Mouse (Mus musculus) midbrain, embryonic 12.5 days (tissue): ENCODE results near the gene Asna1. TPM values are rescaled to one million over a fixed set of nuclear protein-coding genes. Genes with fewer than 3 reads are reported as not detected.

Source experiments
- ATAC-seq: fragments of 200-750 bp; cut with Nextera tagmentation; 2 replicates; pipeline ENCODE4 v1.8.0; 2017; ENCODE audit warnings: low read depth, moderate TSS enrichment, moderate library complexity; ENCODE audit not compliant: low FRiP score
- H3K27ac ChIP-seq: fragments of 300-500 bp; sonication (generic); replicated peaks from 2 replicates; pipeline ENCODE4 v1.5.1; 2016; ENCODE audit warnings: mild to moderate bottlenecking
- H3K27me3 ChIP-seq: fragments of 300-500 bp; sonication (generic); 2 replicates; pipeline ENCODE4 v1.6.1; 2016; ENCODE audit warnings: mild to moderate bottlenecking
- H3K36me3 ChIP-seq: fragments of 300-500 bp; sonication (generic); 2 replicates; pipeline ENCODE4 v1.6.1; 2016
- H3K4me1 ChIP-seq: fragments of 300-500 bp; sonication (generic); 2 replicates; pipeline ENCODE4 v1.6.1; 2016
- H3K4me2 ChIP-seq: fragments of 300-500 bp; sonication (generic); replicated peaks from 2 replicates; pipeline ENCODE4 v1.6.1; 2016; ENCODE audit warnings: mild to moderate bottlenecking, moderate library complexity
- H3K4me3 ChIP-seq: fragments of 300-500 bp; sonication (generic); 2 replicates; pipeline ENCODE4 v1.5.1; 2016; ENCODE audit warnings: mild to moderate bottlenecking
- H3K9ac ChIP-seq: fragments of 300-500 bp; sonication (generic); replicated peaks from 2 replicates; pipeline ENCODE4 v1.6.1; 2016; ENCODE audit warnings: mild to moderate bottlenecking, moderate library complexity
- H3K9me3 ChIP-seq: fragments of 300-500 bp; sonication (generic); 2 replicates; pipeline ENCODE4 v1.6.1; 2016; ENCODE audit warnings: mild to moderate bottlenecking
- WGBS: fragments of 180-500 bp; shearing (Covaris S2); methylation state at CpG from one replicate; pipeline ENCODE4 v1.1.7; 2016; 5-methylcytosine and 5-hydroxymethylcytosine counted together
- polyA plus RNA-seq: library from polyadenylated mRNA; unstranded; fragments of >200 nt; fragmentation: Nextera tagmentation; extraction: Ambion mirVana; gene quantifications from 2 replicates; pipeline ENCODE4 v1.2.1, GENCODE M21; 2016

Gene Asna1
- polyA plus RNA-seq, 1 experiment from 2014 or later: 146 TPM

GRCm38 (mm10) chr8:85059879-85060616 is 35.0 kb upstream of the Asna1 start, which contains the start of gene Fbxw9:
Gene Fbxw9 (plus strand): TSS chr8:85060055.
- Histone ChIP-seq H3K4me2 (peak within 1 kb of the TSS; percentile 92), H3K9ac (peak within 1 kb of the TSS; percentile 71), H3K36me3 (peaks cover 30% of the 10 kb centered on the region), H3K4me1 (peaks cover 18% of the 10 kb centered on the region), H3K27me3 (no peaks in the 10 kb centered on the region), H3K9me3 (no peaks in the 10 kb centered on the region), H3K4me3 (peak within 1 kb of the TSS; percentile 68), H3K27ac (0 out of 2 replicates have a peak within 1 kb of the TSS, but pooled peaks have one; percentile 1)
- under 1% methylated on average over 53 of the region's 53 CpGs for WGBS
- ATAC-seq: peak; percentile 93

DNA sequence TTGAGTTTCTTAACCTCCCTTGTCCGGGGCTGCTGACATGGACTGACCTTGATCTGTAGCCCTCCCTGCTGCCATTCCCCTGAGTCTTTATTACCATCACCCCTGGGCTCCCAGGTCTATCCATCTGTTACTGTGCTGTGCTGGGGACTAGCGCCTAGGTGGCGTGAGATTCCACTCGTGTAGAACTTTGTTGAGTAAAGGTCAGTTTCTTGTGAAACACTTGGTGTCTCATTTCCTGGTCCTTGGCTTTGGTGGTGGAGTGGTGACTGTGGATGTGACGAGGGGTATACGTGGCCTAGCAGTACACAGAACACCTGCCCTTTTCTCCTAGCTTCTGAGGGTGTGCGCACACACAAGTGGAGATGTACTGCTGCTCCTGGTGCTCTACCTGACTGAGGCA is 32.3 kb upstream of the Asna1 start:
- 89% methylated on average over 7 of the region's 7 CpGs for WGBS
- Histone ChIP-seq H3K36me3 (peaks cover 47% of the 10 kb centered on the region), H3K4me2 (no peak overlapping the region), H3K4me1 (peaks cover 18% of the 10 kb centered on the region), H3K4me3 (no peak overlapping the region), H3K9ac (no peak overlapping the region), H3K27me3 (no peaks in the 10 kb centered on the region), H3K9me3 (no peaks in the 10 kb centered on the region), H3K27ac (no peak overlapping the region)
- no peak for ATAC-seq

DNA sequence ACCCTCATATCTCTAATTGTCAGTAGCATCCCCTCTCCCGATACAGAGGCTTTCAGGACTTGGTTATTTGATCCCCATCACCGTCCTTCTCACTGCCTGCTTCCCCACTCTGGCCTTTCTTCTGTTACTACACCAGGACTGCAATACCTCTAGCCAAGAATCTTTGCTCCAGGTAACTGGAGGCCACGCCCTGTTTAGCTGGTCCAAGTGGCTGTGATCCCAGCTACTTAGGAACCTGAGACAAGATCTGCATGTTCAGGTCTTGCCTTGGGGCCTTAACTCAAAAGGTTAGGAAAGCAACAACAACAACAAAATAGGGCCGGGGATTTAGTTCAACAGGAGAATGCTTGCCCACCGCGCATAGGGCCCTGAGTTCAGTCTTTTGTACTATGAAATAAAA is 18.5 kb upstream of the Asna1 start:
- H3K27me3 ChIP-seq: no peaks in the 10 kb centered on the region
- ATAC-seq: no peak
- no peak overlapping the region for H3K9ac ChIP-seq
- H3K27ac ChIP-seq: no peak overlapping the region
- no peaks in the 10 kb centered on the region for H3K9me3 ChIP-seq
- H3K36me3 ChIP-seq: peaks cover 82% of the 10 kb centered on the region
- 95% methylated on average over 6 of the region's 6 CpGs for WGBS
- H3K4me3 ChIP-seq: no peak overlapping the region
- no peak overlapping the region for H3K4me2 ChIP-seq
- peaks cover 5% of the 10 kb centered on the region for H3K4me1 ChIP-seq

- Histone ChIP-seq H3K4me1 (peaks cover 26% of the 10 kb centered on the region), H3K36me3 (peaks cover 31% of the 10 kb centered on the region), H3K27ac (peak overlapping the region; percentile 99), H3K27me3 (no peaks in the 10 kb centered on the region), H3K4me2 (peak overlapping the region; percentile 90), H3K9ac (peak overlapping the region; percentile 92), H3K4me3 (peak overlapping the region; percentile 90), H3K9me3 (no peaks in the 10 kb centered on the region)
- ATAC-seq: 0 out of 2 replicates have a peak, but pooled peaks have one; percentile 0
- WGBS: under 1% methylated on average over 56 of the region's 57 CpGs
Observed at GRCm38 (mm10) chr8:85037681-85038531, 12.8 kb upstream of the Asna1 start.

- Histone ChIP-seq H3K36me3 (peaks cover 31% of the 10 kb centered on the region), H3K27me3 (no peaks in the 10 kb centered on the region), H3K4me2 (peak overlapping the region; percentile 90), H3K4me1 (peaks cover 26% of the 10 kb centered on the region), H3K27ac (peak overlapping the region; percentile 99), H3K9me3 (no peaks in the 10 kb centered on the region), H3K4me3 (peak overlapping the region; percentile 90), H3K9ac (peak overlapping the region; percentile 92)
- peak; percentile 68 for ATAC-seq
- WGBS: under 1% methylated on average over 14 of the region's 14 CpGs
Observed at GRCm38 (mm10) chr8:85037366-85037680, 12.2 kb upstream of the Asna1 start.

DNA sequence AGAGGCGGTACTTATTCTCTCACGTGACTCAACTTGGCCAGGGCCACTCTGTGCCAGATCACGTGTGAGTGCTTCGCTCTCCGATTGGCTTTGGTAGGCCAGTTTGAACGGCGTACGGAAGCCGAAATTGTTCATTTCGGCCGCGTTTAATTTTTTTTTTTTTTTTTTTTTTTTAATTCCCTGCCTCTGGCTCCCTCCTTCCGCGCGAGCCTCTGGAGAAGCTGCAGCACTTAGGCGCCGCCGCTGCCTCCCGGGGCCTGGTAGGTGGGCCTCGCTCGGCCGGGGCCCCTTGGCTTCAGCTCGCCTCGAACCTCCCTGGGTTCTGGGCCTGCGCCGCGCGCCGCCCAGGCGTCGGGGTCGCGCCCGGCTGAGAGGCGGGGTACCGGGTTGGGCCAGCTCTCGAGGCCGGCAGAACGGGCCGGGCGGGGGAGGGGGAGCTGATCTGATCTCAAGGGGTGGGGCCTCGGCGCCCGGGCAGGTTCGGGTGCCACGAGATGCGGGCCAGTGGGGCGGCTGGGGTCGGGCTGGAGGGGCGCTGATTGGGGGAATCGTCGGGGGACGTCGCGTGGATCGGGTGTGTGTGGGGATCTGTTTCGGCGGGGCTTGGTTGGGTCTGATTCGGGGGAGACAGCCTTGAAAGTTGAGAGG is 11.8 kb upstream of the Asna1 start, which contains the start of gene Tnpo2:
Gene Tnpo2, plus strand, starts transcription at position 198 of the 648 bp plus-strand sequence.
- peak; percentile 92 for ATAC-seq
- under 1% methylated on average over 59 of the region's 59 CpGs for WGBS
- peak within 1 kb of the TSS; percentile 90 for H3K4me3 ChIP-seq
- H3K4me2 ChIP-seq: peak within 1 kb of the TSS; percentile 90
- H3K9me3 ChIP-seq: no peaks in the 10 kb centered on the region
- H3K4me1 ChIP-seq: peaks cover 26% of the 10 kb centered on the region
- H3K9ac ChIP-seq: peak within 1 kb of the TSS; percentile 92
- no peaks in the 10 kb centered on the region for H3K27me3 ChIP-seq
- H3K27ac ChIP-seq: peak within 1 kb of the TSS; percentile 99
- peaks cover 32% of the 10 kb centered on the region for H3K36me3 ChIP-seq

DNA sequence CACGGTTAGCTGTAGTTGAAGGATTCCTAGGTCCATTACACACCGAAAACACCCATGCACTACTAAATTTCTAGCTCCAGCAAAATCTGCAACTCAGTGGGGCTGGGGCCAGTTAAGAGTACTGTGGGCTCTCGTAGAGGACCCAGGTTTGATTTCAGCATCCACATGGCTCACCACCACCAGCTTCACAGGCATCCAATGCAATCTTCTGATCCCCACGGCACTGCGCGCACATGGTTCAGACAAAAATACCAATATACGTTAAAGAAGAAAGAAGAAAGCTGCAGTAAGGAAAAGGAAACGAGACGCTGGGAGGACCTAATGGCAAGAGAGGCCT is 11.3 kb upstream of the Asna1 start:
- peak overlapping the region; percentile 90 for H3K4me2 ChIP-seq
- peak overlapping the region; percentile 99 for H3K27ac ChIP-seq
- no peaks in the 10 kb centered on the region for H3K9me3 ChIP-seq
- 0% methylated on average over 9 of the region's 9 CpGs for WGBS
- ATAC-seq: peak; percentile 48
- peaks cover 26% of the 10 kb centered on the region for H3K4me1 ChIP-seq
- H3K36me3 ChIP-seq: peaks cover 32% of the 10 kb centered on the region
- H3K27me3 ChIP-seq: no peaks in the 10 kb centered on the region
- H3K4me3 ChIP-seq: peak overlapping the region; percentile 90
- H3K9ac ChIP-seq: peak overlapping the region; percentile 92

- under 1% methylated on average over 15 of the region's 15 CpGs for WGBS
- H3K4me3 ChIP-seq: peak overlapping the region; percentile 90
- no peaks in the 10 kb centered on the region for H3K27me3 ChIP-seq
- ATAC-seq: peak; percentile 3; the same call in 1 of the 2 replicates
- peaks cover 31% of the 10 kb centered on the region for H3K36me3 ChIP-seq
- peaks cover 26% of the 10 kb centered on the region for H3K4me1 ChIP-seq
- peak overlapping the region; percentile 99 for H3K27ac ChIP-seq
- no peaks in the 10 kb centered on the region for H3K9me3 ChIP-seq
- peak overlapping the region; percentile 92 for H3K9ac ChIP-seq
- H3K4me2 ChIP-seq: peak overlapping the region; percentile 90
Observed at GRCm38 (mm10) chr8:85035728-85036310, 10.7 kb upstream of the Asna1 start.

DNA sequence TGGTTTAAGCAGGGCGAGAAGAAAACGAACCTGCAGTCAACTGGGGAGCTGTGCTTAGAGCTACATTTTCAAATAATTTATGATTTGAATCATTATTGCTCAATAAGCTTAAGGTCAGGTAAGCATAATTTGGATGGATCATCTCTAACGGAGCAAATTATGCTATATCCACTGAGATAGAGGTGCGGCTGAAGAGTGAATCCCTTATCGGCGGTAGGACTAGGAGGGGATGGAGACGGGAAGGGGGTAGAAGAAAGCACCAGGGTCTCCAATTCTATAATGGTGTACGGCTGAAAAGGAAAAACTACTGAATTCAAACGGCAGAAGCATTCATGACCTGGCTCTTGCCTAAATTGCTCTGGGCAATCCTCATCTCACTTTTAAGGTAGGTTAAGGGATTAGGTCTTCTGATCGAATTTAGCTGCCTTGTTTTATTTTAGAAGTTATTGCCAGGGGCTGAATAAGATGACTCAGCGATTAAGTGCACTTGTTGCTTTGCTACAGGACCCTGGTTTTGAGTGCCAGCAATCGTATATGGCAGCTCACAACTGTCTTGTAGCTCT is 10.2 kb upstream of the Asna1 start:
- Histone ChIP-seq H3K9me3 (no peaks in the 10 kb centered on the region), H3K4me3 (peak overlapping the region; percentile 90), H3K27ac (no peak overlapping the region), H3K9ac (peak overlapping the region; percentile 92; the same call in 1 of the 2 replicates), H3K27me3 (no peaks in the 10 kb centered on the region), H3K4me2 (peak overlapping the region; percentile 90), H3K4me1 (peaks cover 26% of the 10 kb centered on the region), H3K36me3 (peaks cover 31% of the 10 kb centered on the region)
- 6% methylated on average over 12 of the region's 12 CpGs for WGBS
- ATAC-seq: no peak

GRCm38 (mm10) chr8:85034764-85035163 is 9.7 kb upstream of the Asna1 start:
- WGBS: 6% methylated on average over 13 of the region's 13 CpGs
- Histone ChIP-seq H3K27ac (no peak overlapping the region), H3K9ac (no peak overlapping the region), H3K9me3 (no peaks in the 10 kb centered on the region), H3K36me3 (peaks cover 35% of the 10 kb centered on the region), H3K4me3 (peak overlapping the region; percentile 90), H3K27me3 (no peaks in the 10 kb centered on the region), H3K4me1 (peaks cover 26% of the 10 kb centered on the region), H3K4me2 (peak overlapping the region; percentile 90)
- no peak for ATAC-seq

DNA sequence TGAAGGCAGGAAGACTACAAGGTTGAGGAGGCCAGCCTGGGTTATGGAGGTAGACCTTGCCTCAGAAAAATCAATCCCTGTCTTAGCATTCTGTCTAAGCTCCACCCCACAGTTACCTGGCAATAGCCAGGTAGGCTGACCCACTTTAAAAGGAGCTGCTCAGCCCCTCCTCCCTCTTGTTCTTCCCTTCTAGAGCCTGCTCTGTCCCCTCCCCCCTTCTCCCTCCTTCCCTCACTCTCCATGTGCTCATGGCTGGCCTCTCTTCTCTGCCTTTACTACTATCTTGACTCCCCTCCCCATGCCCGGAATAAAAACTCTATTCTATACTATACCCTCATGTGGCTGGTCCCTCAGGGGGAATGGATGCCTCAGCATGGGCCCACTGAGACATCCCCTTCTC is 8.8 kb upstream of the Asna1 start:
- no peak overlapping the region for H3K4me2 ChIP-seq
- H3K9ac ChIP-seq: no peak overlapping the region
- peaks cover 42% of the 10 kb centered on the region for H3K36me3 ChIP-seq
- no peak for ATAC-seq
- 71% methylated on average over 1 of the region's 1 CpGs for WGBS
- no peak overlapping the region for H3K4me3 ChIP-seq
- H3K4me1 ChIP-seq: peaks cover 30% of the 10 kb centered on the region
- no peak overlapping the region for H3K27ac ChIP-seq
- no peaks in the 10 kb centered on the region for H3K9me3 ChIP-seq
- no peaks in the 10 kb centered on the region for H3K27me3 ChIP-seq
